ENCODE assay signal across 8 mouse cellular contexts in genomic region chrX:162759251-162760114, GRCm38 (mm10). TPM values are rescaled to one million over a fixed set of nuclear protein-coding genes. Genes with fewer than 3 reads are reported as not detected.
DNase-seq lines count a peak whose midpoint lies in the region; ATAC-seq and TF ChIP-seq lines count a peak whose summit lies in the region.

No protein-coding gene starts in this region.

- 17% methylated on average over 20 of the region's 32 CpGs for WGBS in heart, embryonic 15.5 days
- 21% methylated on average over 31 of the region's 32 CpGs for WGBS in liver, embryonic 16.5 days (ENCODE audit: insufficient replicate concordance)
- WGBS in olfactory bulb, adult 2 months = 21% methylated on average over 32 of the region's 32 CpGs

- ATAC-seq in heart, embryonic 15.5 days (replicated peaks; ENCODE audit: insufficient number of reproducible peaks, insufficient read depth, low FRiP score, low read depth) = no peak
- ATAC-seq in liver, embryonic 16.5 days (ENCODE audit: low read depth) = no peak

- no peaks in the 10 kb centered on the region for H3K36me3 ChIP-seq in heart, embryonic 15.5 days
- no peaks in the 10 kb centered on the region; the same call in 1 of the 2 replicates for H3K36me3 ChIP-seq in liver, embryonic 16.5 days (ENCODE audit: control insufficient read depth, insufficient read depth)

- DNase-seq in ovary, postnatal 14 days (ENCODE audit: low spot score) = peak; percentile 12
- DNase-seq in ovary, adult 18-20 months (ENCODE audit: low spot score) = no peak
- DNase-seq in embryo, embryonic 9.5 days (ENCODE audit: extremely low spot score) = peak; percentile 42
- peak; percentile 20 to 72 for DNase-seq in layer of hippocampus, adult 18-20 months (ENCODE audit: low spot score in 2 of 2)
- no peak for DNase-seq in urinary bladder, postnatal 25 days (ENCODE audit: low spot score)

- H3K4me2 ChIP-seq in heart, embryonic 15.5 days = peak overlapping the region; percentile 55
- H3K4me2 ChIP-seq in liver, embryonic 16.5 days (ENCODE audit: low read depth, low read length) = peak overlapping the region; percentile 69

- no peaks in the 10 kb centered on the region for H3K9me3 ChIP-seq in heart, embryonic 15.5 days (replicated peaks)
- no peaks in the 10 kb centered on the region for H3K9me3 ChIP-seq in liver, embryonic 16.5 days (replicated peaks; ENCODE audit: control insufficient read depth, low read length)

- peak overlapping the region; percentile 93 for H3K27ac ChIP-seq in heart, embryonic 15.5 days
- peak overlapping the region; percentile 82 for H3K27ac ChIP-seq in liver, embryonic 16.5 days (ENCODE audit: low read length)
- H3K27ac ChIP-seq in olfactory bulb, adult 2 months (ENCODE audit: insufficient read depth, low read depth, low read length) = peak overlapping the region; percentile 84

- TF ChIP-seq POLR2A in olfactory bulb, adult 2 months (IDR thresholded peaks at IDR 0.05; ENCODE audit: insufficient read depth, low read depth, low read length) = no peak

- peak overlapping the region; percentile 38; the same call in 1 of the 2 replicates for H3K9ac ChIP-seq in heart, embryonic 15.5 days
- peak overlapping the region; percentile 63 for H3K9ac ChIP-seq in liver, embryonic 16.5 days (ENCODE audit: low read depth, low read length)

- H3K27me3 ChIP-seq in heart, embryonic 15.5 days = no peaks in the 10 kb centered on the region
- H3K27me3 ChIP-seq in liver, embryonic 16.5 days (ENCODE audit: control insufficient read depth, insufficient read depth, low read depth, low read length) = no peaks in the 10 kb centered on the region

- peaks cover 9% of the 10 kb centered on the region for H3K4me1 ChIP-seq in heart, embryonic 15.5 days (replicated peaks)
- H3K4me1 ChIP-seq in liver, embryonic 16.5 days (ENCODE audit: control insufficient read depth, low read depth, low read length) = peaks cover 7% of the 10 kb centered on the region
- H3K4me1 ChIP-seq in olfactory bulb, adult 2 months (ENCODE audit: control insufficient read depth, insufficient read depth, low read length) = peaks cover 5% of the 10 kb centered on the region

- peak overlapping the region; percentile 78 for H3K4me3 ChIP-seq in heart, embryonic 15.5 days
- H3K4me3 ChIP-seq in liver, embryonic 16.5 days (ENCODE audit: low read depth, low read length) = peak overlapping the region; percentile 79
- H3K4me3 ChIP-seq in olfactory bulb, adult 2 months (ENCODE audit: insufficient read depth, low read depth, low read length) = peak overlapping the region; percentile 45

- no peak for TF ChIP-seq CTCF in olfactory bulb, adult 2 months (IDR thresholded peaks at IDR 0.05; ENCODE audit: insufficient read depth, low read depth, low read length)

RNA-seq across cellular contexts. Expression of gene Rbbp7, which starts 0.7 kb away (rescaled TPM):
- polyA plus RNA-seq in heart, embryonic 15.5 days (2015; fragmentation: Nextera tagmentation; extraction: Ambion mirVana) = 408 and 421 TPM in 2 replicates
- total RNA-seq in layer of hippocampus, adult 18-20 months (2021) = 100 to 1,000 TPM; 155 to 163 TPM
- 354 and 355 TPM in 2 replicates for polyA plus RNA-seq in liver, embryonic 16.5 days (2015; fragmentation: Nextera tagmentation; extraction: Ambion mirVana)
- polyA plus RNA-seq in olfactory bulb, adult 2 months (2012; ENCODE audit: insufficient read depth, insufficient read length, low replicate concordance, missing spikeins) = 220 TPM in 1 of 2 replicates, not detected in the other

Comparison
In these comparisons a context has a peak if more than half of its experiments do, and no peak if none do; other contexts are left out.
1. DNase-seq: peak in ovary, postnatal 14 days (single experiment), embryo, embryonic 9.5 days (single experiment) and layer of hippocampus, adult 18-20 months (2 of 2); none in ovary, adult 18-20 months (single experiment) and urinary bladder, postnatal 25 days (single experiment).
2. Peak in every context shown above with its lines, with median percentiles within 50 percentile points of each other: H3K27ac ChIP-seq and H3K4me3 ChIP-seq.